Mouse (Mus musculus): ENCODE data around the gene Khdc4. TPM values are rescaled to one million over a fixed set of nuclear protein-coding genes. Genes with fewer than 3 reads are reported as not detected.

The Khdc4 gene
- polyA plus RNA-seq, 1 experiment from 2014 or later, result 35.7 TPM

DNA sequence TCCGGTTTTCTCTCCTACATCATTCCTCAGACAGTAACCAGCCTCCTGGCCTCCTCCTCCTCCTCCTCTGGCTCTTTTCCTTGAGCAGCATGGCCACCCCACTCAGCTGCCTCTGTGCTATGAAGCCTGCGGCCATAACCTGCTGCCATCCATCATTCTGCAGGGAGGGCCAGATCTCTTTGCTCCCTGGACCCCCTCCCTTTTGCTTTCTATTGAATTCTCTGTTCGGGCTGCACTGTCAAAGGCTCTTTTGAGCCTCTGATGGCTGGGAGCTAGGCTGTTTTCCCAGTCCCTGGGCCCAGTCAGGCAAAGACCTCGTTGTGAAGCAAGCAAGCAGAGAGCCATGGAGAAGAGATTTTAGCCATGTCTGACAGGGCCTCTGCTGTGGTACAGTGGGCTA is 70.7 kb downstream of the Khdc4 start:
- 63% methylated on average over 4 of the region's 4 CpGs for WGBS
- Histone ChIP-seq H3K9me3 (ENCODE audit: control insufficient read depth) (no peaks in the 10 kb centered on the region), H3K27me3 (replicated peaks; ENCODE audit: control insufficient read depth, insufficient read depth, low read length) (no peaks in the 10 kb centered on the region), H3K4me2 (replicated peaks; ENCODE audit: low read depth) (no peak overlapping the region), H3K9ac (ENCODE audit: low read depth, low read length) (no peak overlapping the region), H3K4me1 (replicated peaks; ENCODE audit: control insufficient read depth, insufficient read depth, low read length) (no peaks in the 10 kb centered on the region), H3K27ac (ENCODE audit: low read depth, low read length) (no peak overlapping the region), H3K36me3 (ENCODE audit: control insufficient read depth, insufficient read depth) (no peaks in the 10 kb centered on the region), H3K4me3 (ENCODE audit: low read depth, low read length) (no peak overlapping the region)
- TF ChIP-seq CTCF (IDR thresholded peaks at IDR 0.05; ENCODE audit: low read depth), result no peak
- ATAC-seq, result no peak

DNA sequence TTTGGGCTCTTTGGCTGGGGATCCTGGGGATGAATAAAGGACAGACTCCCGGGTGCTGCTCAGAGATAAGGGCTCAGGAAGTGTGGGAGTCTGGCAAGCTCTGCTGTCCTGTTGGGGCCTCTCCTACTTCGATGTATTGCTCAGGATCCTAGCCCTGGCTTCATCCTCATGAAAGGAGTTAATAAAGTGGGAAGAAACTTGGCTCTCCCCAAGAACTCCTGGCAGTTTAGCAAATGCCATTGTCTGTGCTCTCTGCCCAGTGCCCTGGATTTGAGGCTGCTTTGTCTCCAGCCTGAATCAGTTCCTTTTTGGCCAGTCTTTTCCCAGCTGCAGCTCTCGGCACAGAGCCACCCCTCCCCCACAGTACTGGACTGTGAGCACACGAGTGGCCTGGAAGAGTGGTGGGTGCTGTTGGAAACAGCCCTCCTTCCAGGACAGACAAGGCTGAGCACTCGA is 72.5 kb downstream of the Khdc4 start:
- ATAC-seq, result peak; percentile 17
- 30% methylated on average over 5 of the region's 5 CpGs for WGBS
- Histone ChIP-seq H3K36me3 (ENCODE audit: control insufficient read depth, insufficient read depth) (no peaks in the 10 kb centered on the region; the same call in 1 of the 2 replicates), H3K4me3 (ENCODE audit: low read depth, low read length) (no peak overlapping the region), H3K9me3 (ENCODE audit: control insufficient read depth) (no peaks in the 10 kb centered on the region), H3K4me1 (replicated peaks; ENCODE audit: control insufficient read depth, insufficient read depth, low read length) (no peaks in the 10 kb centered on the region), H3K9ac (ENCODE audit: low read depth, low read length) (peak overlapping the region; percentile 37; the same call in 1 of the 2 replicates), H3K27ac (ENCODE audit: low read depth, low read length) (peak overlapping the region; percentile 41; the same call in 1 of the 2 replicates), H3K4me2 (replicated peaks; ENCODE audit: low read depth) (no peak overlapping the region), H3K27me3 (replicated peaks; ENCODE audit: control insufficient read depth, insufficient read depth, low read length) (no peaks in the 10 kb centered on the region)
- no peak for TF ChIP-seq CTCF (IDR thresholded peaks at IDR 0.05; ENCODE audit: low read depth)

DNA sequence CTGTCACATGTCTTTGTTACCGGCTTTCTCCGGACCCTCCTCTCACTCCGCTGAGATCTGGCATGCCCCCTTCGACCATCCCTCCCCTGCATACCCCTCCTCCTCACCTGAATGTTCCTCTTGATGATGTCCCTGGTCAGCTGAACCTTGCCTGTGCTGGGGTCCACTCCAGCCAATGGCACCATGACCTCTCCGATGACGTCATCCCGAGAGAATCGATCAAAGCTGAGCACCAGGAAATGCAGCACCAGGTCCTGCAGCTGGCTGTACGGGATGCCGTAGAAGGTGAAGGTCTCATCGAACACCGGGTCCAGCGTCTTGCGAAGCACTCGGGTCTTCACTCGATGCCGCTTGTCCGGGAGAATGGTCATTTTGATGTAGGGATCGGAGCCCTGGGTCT is 76.0 kb downstream of the Khdc4 start:
- no peaks in the 10 kb centered on the region for H3K27me3 ChIP-seq (replicated peaks; ENCODE audit: control insufficient read depth, insufficient read depth, low read length)
- no peaks in the 10 kb centered on the region for H3K4me1 ChIP-seq (replicated peaks; ENCODE audit: control insufficient read depth, insufficient read depth, low read length)
- H3K9ac ChIP-seq (ENCODE audit: low read depth, low read length), result no peak overlapping the region
- TF ChIP-seq CTCF (IDR thresholded peaks at IDR 0.05; ENCODE audit: low read depth), result no peak
- no peak for ATAC-seq
- no peak overlapping the region for H3K4me2 ChIP-seq (replicated peaks; ENCODE audit: low read depth)
- no peak overlapping the region for H3K27ac ChIP-seq (ENCODE audit: low read depth, low read length)
- no peak overlapping the region for H3K4me3 ChIP-seq (ENCODE audit: low read depth, low read length)
- no peaks in the 10 kb centered on the region; the same call in 1 of the 2 replicates for H3K36me3 ChIP-seq (ENCODE audit: control insufficient read depth, insufficient read depth)
- H3K9me3 ChIP-seq (ENCODE audit: control insufficient read depth), result no peaks in the 10 kb centered on the region
- WGBS, result 89% methylated on average over 19 of the region's 19 CpGs

GRCm38 (mm10) chr3:88762401-88762831 is 76.8 kb downstream of the Khdc4 start:
- peak; percentile 42 for TF ChIP-seq CTCF (IDR thresholded peaks at IDR 0.05; ENCODE audit: low read depth)
- no peaks in the 10 kb centered on the region for H3K4me1 ChIP-seq (replicated peaks; ENCODE audit: control insufficient read depth, insufficient read depth, low read length)
- no peak overlapping the region for H3K4me2 ChIP-seq (replicated peaks; ENCODE audit: low read depth)
- H3K27me3 ChIP-seq (replicated peaks; ENCODE audit: control insufficient read depth, insufficient read depth, low read length), result no peaks in the 10 kb centered on the region
- H3K4me3 ChIP-seq (ENCODE audit: low read depth, low read length), result no peak overlapping the region
- no peaks in the 10 kb centered on the region for H3K9me3 ChIP-seq (ENCODE audit: control insufficient read depth)
- no peak overlapping the region for H3K9ac ChIP-seq (ENCODE audit: low read depth, low read length)
- 63% methylated on average over 6 of the region's 6 CpGs for WGBS
- ATAC-seq, result no peak
- no peaks in the 10 kb centered on the region; the same call in 1 of the 2 replicates for H3K36me3 ChIP-seq (ENCODE audit: control insufficient read depth, insufficient read depth)
- H3K27ac ChIP-seq (ENCODE audit: low read depth, low read length), result no peak overlapping the region

Other genes with a start within 250 kb of the Khdc4 start
- gene Sema4a, start 224.6 kb upstream of the Khdc4 start, polyA plus RNA-seq (2015; fragmentation: Nextera tagmentation; extraction: Ambion mirVana), result 93.1 and 101 TPM in 2 replicates
- 92.5 and 96.5 TPM in 2 replicates for gene Lmna, start 175.8 kb upstream of the Khdc4 start, polyA plus RNA-seq (2015; fragmentation: Nextera tagmentation; extraction: Ambion mirVana)
- gene Mex3a, start 153.4 kb upstream of the Khdc4 start, polyA plus RNA-seq (2015; fragmentation: Nextera tagmentation; extraction: Ambion mirVana), result 2.8 TPM in 2 replicates
- 79.5 and 89.2 TPM in 2 replicates for gene Rab25, start 137.5 kb upstream of the Khdc4 start, polyA plus RNA-seq (2015; fragmentation: Nextera tagmentation; extraction: Ambion mirVana)
- 171 and 183 TPM in 2 replicates for gene Lamtor2, start 132.7 kb upstream of the Khdc4 start, polyA plus RNA-seq (2015; fragmentation: Nextera tagmentation; extraction: Ambion mirVana)
- 17.3 and 19.2 TPM in 2 replicates for gene Ubqln4, start 132.0 kb upstream of the Khdc4 start, polyA plus RNA-seq (2015; fragmentation: Nextera tagmentation; extraction: Ambion mirVana)
- gene Ssr2, start 109.9 kb upstream of the Khdc4 start, polyA plus RNA-seq (2015; fragmentation: Nextera tagmentation; extraction: Ambion mirVana), result 249 and 268 TPM in 2 replicates
- gene Arhgef2, start 79.8 kb upstream of the Khdc4 start, polyA plus RNA-seq (2015; fragmentation: Nextera tagmentation; extraction: Ambion mirVana), result 21.6 and 22.1 TPM in 2 replicates
- not detected in 2 replicates for gene Rxfp4, start 32.7 kb upstream of the Khdc4 start, polyA plus RNA-seq (2015; fragmentation: Nextera tagmentation; extraction: Ambion mirVana)
- 48.8 and 50.2 TPM in 2 replicates for gene Rit1, start 31.0 kb downstream of the Khdc4 start, polyA plus RNA-seq (2015; fragmentation: Nextera tagmentation; extraction: Ambion mirVana)
- 8.6 and 10.1 TPM in 2 replicates for gene Syt11, start 89.4 kb downstream of the Khdc4 start, polyA plus RNA-seq (2015; fragmentation: Nextera tagmentation; extraction: Ambion mirVana)
- 3.3 and 3.7 TPM in 2 replicates for gene Gon4l, start 149.4 kb downstream of the Khdc4 start, polyA plus RNA-seq (2015; fragmentation: Nextera tagmentation; extraction: Ambion mirVana)
- 20.7 and 22.4 TPM in 2 replicates for gene Msto1, start 228.2 kb downstream of the Khdc4 start, polyA plus RNA-seq (2015; fragmentation: Nextera tagmentation; extraction: Ambion mirVana)

Data from intestine, postnatal 0 days (tissue).